Mouse (Mus musculus): ENCODE results near the gene Sec22b.

- TF ChIP-seq POLR2A (IDR thresholded peaks at IDR 0.05; ENCODE audit: borderline replicate concordance, extremely low read depth, low read depth, low read length) (no peak), CTCF (IDR thresholded peaks at IDR 0.05; ENCODE audit: insufficient read depth, low read length) (no peak)
Measured at GRCm38 (mm10) chr3:97932131-97932530, 31.1 kb downstream of the Sec22b start.

All from lung, adult 2 months (tissue).